Mouse (Mus musculus) embryo, embryonic 11.5 days (tissue): Measurements from ENCODE around the gene Car10.

Experiments used
- DNase-seq: peaks from one replicate; pipeline ENCODE4 v3.0.0-alpha.2; 2012; ENCODE audit warnings: low read depth, low spot score

The Car10 gene

GRCm38 (mm10) chr11:93490211-93490820, 392.5 kb downstream of the Car10 start:
- DNase-seq: no peak

- no peak for DNase-seq
These were observed 400.1 kb downstream of the Car10 start for GRCm38 (mm10) chr11:93497896-93498295.

- DNase-seq: peak; percentile 29
These were observed 402.6 kb downstream of the Car10 start for GRCm38 (mm10) chr11:93500442-93500841.

GRCm38 (mm10) chr11:93501671-93502070, 403.8 kb downstream of the Car10 start:
- DNase-seq: no peak

GRCm38 (mm10) chr11:93502864-93503263, 405.0 kb downstream of the Car10 start:
- DNase-seq: no peak

GRCm38 (mm10) chr11:93503469-93503868, 405.6 kb downstream of the Car10 start:
- DNase-seq: no peak

GRCm38 (mm10) chr11:93509527-93510235, 411.9 kb downstream of the Car10 start:
- no peak for DNase-seq

- no peak for DNase-seq
These were observed 415.0 kb downstream of the Car10 start for GRCm38 (mm10) chr11:93512843-93513242.

- DNase-seq: no peak
These were observed 416.6 kb downstream of the Car10 start for GRCm38 (mm10) chr11:93514396-93514795.

GRCm38 (mm10) chr11:93515566-93515965, 417.7 kb downstream of the Car10 start:
- no peak for DNase-seq

GRCm38 (mm10) chr11:93516216-93516615, 418.4 kb downstream of the Car10 start:
- DNase-seq: no peak

- no peak for DNase-seq
These were observed 419.1 kb downstream of the Car10 start for GRCm38 (mm10) chr11:93516946-93517345.

- DNase-seq: no peak
These were observed 424.7 kb downstream of the Car10 start for GRCm38 (mm10) chr11:93522501-93522900.

GRCm38 (mm10) chr11:93525921-93526320, 428.1 kb downstream of the Car10 start:
- no peak for DNase-seq

GRCm38 (mm10) chr11:93531029-93531680, 433.3 kb downstream of the Car10 start:
- DNase-seq: no peak

- DNase-seq: no peak
These were observed 438.4 kb downstream of the Car10 start for GRCm38 (mm10) chr11:93536244-93536643.

- no peak for DNase-seq
These were observed 451.1 kb downstream of the Car10 start for GRCm38 (mm10) chr11:93548904-93549303.

- no peak for DNase-seq
These were observed 453.1 kb downstream of the Car10 start for GRCm38 (mm10) chr11:93550908-93551307.

- DNase-seq: no peak
These were observed 461.3 kb downstream of the Car10 start for GRCm38 (mm10) chr11:93559118-93559517.

- no peak for DNase-seq
These were observed 462.7 kb downstream of the Car10 start for GRCm38 (mm10) chr11:93560570-93560969.

GRCm38 (mm10) chr11:93562330-93562865, 464.6 kb downstream of the Car10 start:
- DNase-seq: no peak

- no peak for DNase-seq
These were observed 467.9 kb downstream of the Car10 start for GRCm38 (mm10) chr11:93565756-93566155.
